Mouse (Mus musculus): ENCODE results near the gene Gdnf. TPM values are rescaled to one million over a fixed set of nuclear protein-coding genes. Genes with fewer than 3 reads are reported as not detected.

Gene Gdnf
- polyA plus RNA-seq, 1 experiment from 2014 or later: 0.28 TPM

- no peak overlapping the region for H3K9ac ChIP-seq (ENCODE audit: low read length)
- H3K27ac ChIP-seq (ENCODE audit: low read depth, low read length): no peak overlapping the region
- no peak overlapping the region for H3K4me3 ChIP-seq (ENCODE audit: low read depth, low read length)
- H3K27me3 ChIP-seq (ENCODE audit: control insufficient read depth, insufficient read depth, low read length): no peaks in the 10 kb centered on the region
- ATAC-seq (ENCODE audit: insufficient read depth, low FRiP score, low TSS enrichment) (no peak), DNase-seq (ENCODE audit: low spot score) (no peak)
- no peak overlapping the region for H3K4me2 ChIP-seq (ENCODE audit: low read depth)
- no peaks in the 10 kb centered on the region for H3K9me3 ChIP-seq (ENCODE audit: control insufficient read depth, low read length)
- H3K36me3 ChIP-seq (ENCODE audit: control insufficient read depth, insufficient read depth, low read length): no peaks in the 10 kb centered on the region
- H3K4me1 ChIP-seq (ENCODE audit: control insufficient read depth, insufficient read depth, low read length): no peaks in the 10 kb centered on the region
- 77% methylated on average over 7 of the region's 7 CpGs for WGBS
Measured at GRCm38 (mm10) chr15:7838921-7839309, 28.3 kb downstream of the Gdnf start.

- DNase-seq (ENCODE audit: low spot score) (no peak), ATAC-seq (ENCODE audit: insufficient read depth, low FRiP score, low TSS enrichment) (no peak)
- 82% methylated on average over 1 of the region's 1 CpGs for WGBS
- H3K36me3 ChIP-seq (ENCODE audit: control insufficient read depth, insufficient read depth, low read length): no peaks in the 10 kb centered on the region
- no peak overlapping the region for H3K4me2 ChIP-seq (ENCODE audit: low read depth)
- H3K4me1 ChIP-seq (ENCODE audit: control insufficient read depth, insufficient read depth, low read length): no peaks in the 10 kb centered on the region
- H3K4me3 ChIP-seq (ENCODE audit: low read depth, low read length): no peak overlapping the region
- H3K9ac ChIP-seq (ENCODE audit: low read length): no peak overlapping the region
- H3K27me3 ChIP-seq (ENCODE audit: control insufficient read depth, insufficient read depth, low read length): no peaks in the 10 kb centered on the region
- no peak overlapping the region for H3K27ac ChIP-seq (ENCODE audit: low read depth, low read length)
- no peaks in the 10 kb centered on the region for H3K9me3 ChIP-seq (ENCODE audit: control insufficient read depth, low read length)
Measured at GRCm38 (mm10) chr15:7841664-7842063, 31.0 kb downstream of the Gdnf start.

DNA sequence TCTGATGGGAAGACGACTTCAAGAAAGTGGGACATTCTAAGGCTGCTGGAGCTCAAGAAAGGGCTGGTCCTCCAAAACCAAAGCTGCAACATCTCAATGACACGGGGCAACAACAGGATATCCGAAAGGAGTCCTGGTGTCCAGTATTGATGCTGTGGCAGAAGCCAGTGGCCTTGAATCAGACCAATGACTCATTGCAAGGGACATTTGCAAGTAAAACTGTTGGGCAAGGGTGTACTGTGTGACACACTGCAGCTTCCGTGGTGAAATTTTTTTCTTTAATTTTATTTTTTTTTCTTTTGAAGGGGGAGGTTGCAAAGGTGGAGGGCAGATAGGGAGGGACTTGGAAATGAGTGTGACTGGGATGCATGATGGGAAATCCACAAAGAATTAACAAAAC lies 31.8 kb downstream of the Gdnf start:
- ATAC-seq (ENCODE audit: insufficient read depth, low FRiP score, low TSS enrichment) (no peak), DNase-seq (ENCODE audit: low spot score) (no peak)
- H3K4me3 ChIP-seq (ENCODE audit: low read depth, low read length): no peak overlapping the region
- no peaks in the 10 kb centered on the region for H3K4me1 ChIP-seq (ENCODE audit: control insufficient read depth, insufficient read depth, low read length)
- H3K9ac ChIP-seq (ENCODE audit: low read length): no peak overlapping the region
- no peaks in the 10 kb centered on the region for H3K36me3 ChIP-seq (ENCODE audit: control insufficient read depth, insufficient read depth, low read length)
- H3K4me2 ChIP-seq (ENCODE audit: low read depth): no peak overlapping the region
- no peaks in the 10 kb centered on the region for H3K9me3 ChIP-seq (ENCODE audit: control insufficient read depth, low read length)
- 87% methylated on average over 4 of the region's 4 CpGs for WGBS
- H3K27ac ChIP-seq (ENCODE audit: low read depth, low read length): no peak overlapping the region
- no peaks in the 10 kb centered on the region for H3K27me3 ChIP-seq (ENCODE audit: control insufficient read depth, insufficient read depth, low read length)

DNA sequence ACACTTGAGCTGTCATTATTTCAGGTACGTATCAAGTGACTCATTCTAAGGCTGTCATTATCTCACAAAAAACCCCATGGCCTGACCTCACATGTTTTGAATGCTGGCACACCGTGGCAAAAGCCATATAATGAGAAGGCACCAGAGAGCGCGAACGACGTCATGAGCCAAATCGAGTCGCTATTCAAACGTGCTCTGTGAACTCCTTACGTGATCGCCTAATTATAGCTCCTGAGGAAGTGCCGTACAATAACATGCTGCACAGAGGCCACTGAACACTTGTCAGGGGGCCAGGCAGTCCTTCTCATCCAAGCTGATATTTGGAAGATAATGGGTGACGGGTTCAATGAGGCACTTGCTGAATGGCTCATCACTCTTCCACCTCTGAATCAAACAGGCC lies 46.8 kb downstream of the Gdnf start:
- Histone ChIP-seq H3K27me3 (ENCODE audit: control insufficient read depth, insufficient read depth, low read length) (no peaks in the 10 kb centered on the region), H3K27ac (ENCODE audit: low read depth, low read length) (no peak overlapping the region), H3K9ac (ENCODE audit: low read length) (no peak overlapping the region), H3K4me1 (ENCODE audit: control insufficient read depth, insufficient read depth, low read length) (no peaks in the 10 kb centered on the region), H3K4me2 (ENCODE audit: low read depth) (no peak overlapping the region), H3K9me3 (ENCODE audit: control insufficient read depth, low read length) (no peaks in the 10 kb centered on the region), H3K36me3 (ENCODE audit: control insufficient read depth, insufficient read depth, low read length) (no peaks in the 10 kb centered on the region), H3K4me3 (ENCODE audit: low read depth, low read length) (no peak overlapping the region)
- DNase-seq (ENCODE audit: low spot score) (no peak), ATAC-seq (ENCODE audit: insufficient read depth, low FRiP score, low TSS enrichment) (no peak)
- 88% methylated on average over 13 of the region's 13 CpGs for WGBS

DNA sequence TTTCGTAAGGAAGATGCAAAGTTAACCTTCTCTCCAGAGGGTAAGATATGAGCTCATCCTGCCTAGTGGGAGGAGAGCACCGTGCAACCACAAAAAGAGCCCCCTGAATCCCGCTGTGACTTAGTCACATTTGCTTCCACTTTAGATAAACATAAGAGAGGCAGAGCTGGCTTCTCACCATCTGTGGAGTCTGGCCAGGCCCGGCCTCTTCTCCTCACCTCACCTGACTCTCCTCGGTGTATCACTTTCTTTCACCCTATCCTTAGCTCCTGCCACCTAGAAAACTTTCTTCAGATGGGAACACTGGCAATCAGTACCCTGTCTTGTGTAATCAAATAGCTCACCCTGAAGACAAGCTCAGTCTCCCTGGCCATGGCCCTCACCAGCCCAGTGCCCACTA lies 48.2 kb downstream of the Gdnf start:
- WGBS: 85% methylated on average over 5 of the region's 5 CpGs
- ATAC-seq (ENCODE audit: insufficient read depth, low FRiP score, low TSS enrichment): no peak
- no peak overlapping the region for H3K27ac ChIP-seq (ENCODE audit: low read depth, low read length)

GRCm38 (mm10) chr15:7862890-7863289 lies 52.2 kb downstream of the Gdnf start:
- H3K4me3 ChIP-seq (ENCODE audit: low read depth, low read length): no peak overlapping the region

More for the DNA sequence above, 48.2 kb downstream of the Gdnf start:
- no peaks in the 10 kb centered on the region for H3K27me3 ChIP-seq (ENCODE audit: control insufficient read depth, insufficient read depth, low read length)
- no peaks in the 10 kb centered on the region for H3K36me3 ChIP-seq (ENCODE audit: control insufficient read depth, insufficient read depth, low read length)
- DNase-seq (ENCODE audit: low spot score): no peak
- H3K4me1 ChIP-seq (ENCODE audit: control insufficient read depth, insufficient read depth, low read length): no peaks in the 10 kb centered on the region
- H3K9me3 ChIP-seq (ENCODE audit: control insufficient read depth, low read length): no peaks in the 10 kb centered on the region
- no peak overlapping the region for H3K4me2 ChIP-seq (ENCODE audit: low read depth)
- no peak overlapping the region for H3K9ac ChIP-seq (ENCODE audit: low read length)
- H3K4me3 ChIP-seq (ENCODE audit: low read depth, low read length): no peak overlapping the region

GRCm38 (mm10) chr15:7863328-7863727 lies 52.7 kb downstream of the Gdnf start:
- Histone ChIP-seq H3K9ac (ENCODE audit: low read length) (no peak overlapping the region), H3K27ac (ENCODE audit: low read depth, low read length) (no peak overlapping the region), H3K9me3 (ENCODE audit: control insufficient read depth, low read length) (no peaks in the 10 kb centered on the region), H3K4me2 (ENCODE audit: low read depth) (no peak overlapping the region), H3K4me1 (ENCODE audit: control insufficient read depth, insufficient read depth, low read length) (no peaks in the 10 kb centered on the region), H3K36me3 (ENCODE audit: control insufficient read depth, insufficient read depth, low read length) (no peaks in the 10 kb centered on the region), H3K27me3 (ENCODE audit: control insufficient read depth, insufficient read depth, low read length) (no peaks in the 10 kb centered on the region), H3K4me3 (ENCODE audit: low read depth, low read length) (no peak overlapping the region)
- ATAC-seq (ENCODE audit: insufficient read depth, low FRiP score, low TSS enrichment) (no peak), DNase-seq (ENCODE audit: low spot score) (no peak)
- 58% methylated on average over 5 of the region's 5 CpGs for WGBS

More at GRCm38 (mm10) chr15:7862890-7863289, 52.2 kb downstream of the Gdnf start:
- Histone ChIP-seq H3K27me3 (ENCODE audit: control insufficient read depth, insufficient read depth, low read length) (no peaks in the 10 kb centered on the region), H3K27ac (ENCODE audit: low read depth, low read length) (no peak overlapping the region), H3K9me3 (ENCODE audit: control insufficient read depth, low read length) (no peaks in the 10 kb centered on the region), H3K36me3 (ENCODE audit: control insufficient read depth, insufficient read depth, low read length) (no peaks in the 10 kb centered on the region), H3K4me1 (ENCODE audit: control insufficient read depth, insufficient read depth, low read length) (no peaks in the 10 kb centered on the region), H3K9ac (ENCODE audit: low read length) (no peak overlapping the region), H3K4me2 (ENCODE audit: low read depth) (no peak overlapping the region)
- ATAC-seq (ENCODE audit: insufficient read depth, low FRiP score, low TSS enrichment) (no peak), DNase-seq (ENCODE audit: low spot score) (no peak)
- WGBS: 87% methylated on average over 5 of the region's 5 CpGs

DNA sequence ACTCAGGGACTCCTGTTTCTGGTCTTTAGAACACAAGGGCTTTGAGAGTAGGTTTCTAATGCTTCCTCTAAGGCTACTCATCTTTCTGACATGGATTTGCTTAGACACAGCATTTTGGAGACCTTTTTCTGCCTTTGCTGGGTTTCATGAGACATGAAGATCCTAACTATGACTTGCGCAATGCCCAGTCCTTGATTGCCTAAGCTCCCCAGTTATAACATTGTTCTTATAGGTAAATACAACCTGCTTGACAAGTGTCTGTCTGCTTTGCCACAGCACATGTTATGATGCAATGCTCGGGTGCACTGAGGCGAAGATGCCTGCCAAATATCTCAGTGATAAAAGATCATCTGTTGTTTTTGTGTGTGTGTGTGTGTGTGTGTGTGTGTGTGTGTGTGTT lies 54.7 kb downstream of the Gdnf start:
- no peak overlapping the region for H3K27ac ChIP-seq (ENCODE audit: low read depth, low read length)
- WGBS: 89% methylated on average over 3 of the region's 3 CpGs

DNA sequence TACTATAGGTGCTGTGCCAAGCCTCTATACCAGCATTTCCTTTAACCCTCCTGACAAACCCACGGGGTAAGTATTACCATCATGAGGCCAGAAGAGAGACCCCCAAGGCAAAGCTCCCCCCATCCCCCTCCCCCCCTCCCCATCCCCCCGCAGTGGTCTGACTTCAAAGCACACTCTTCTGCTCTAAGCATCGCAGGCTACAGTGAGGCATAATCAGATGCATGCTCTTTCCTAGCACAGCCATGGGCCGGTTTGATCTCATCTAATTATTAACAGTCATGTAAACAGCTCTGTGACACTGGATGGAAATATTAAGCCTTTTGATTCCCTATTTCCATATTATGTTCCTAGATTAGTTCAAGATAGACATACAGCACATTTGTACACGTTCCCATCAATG lies 61.8 kb downstream of the Gdnf start:
- DNase-seq (ENCODE audit: low spot score) (no peak), ATAC-seq (ENCODE audit: insufficient read depth, low FRiP score, low TSS enrichment) (no peak)
- Histone ChIP-seq H3K27me3 (ENCODE audit: control insufficient read depth, insufficient read depth, low read length) (no peaks in the 10 kb centered on the region), H3K4me1 (ENCODE audit: control insufficient read depth, insufficient read depth, low read length) (no peaks in the 10 kb centered on the region), H3K27ac (ENCODE audit: low read depth, low read length) (no peak overlapping the region), H3K9ac (ENCODE audit: low read length) (no peak overlapping the region), H3K4me2 (ENCODE audit: low read depth) (no peak overlapping the region), H3K4me3 (ENCODE audit: low read depth, low read length) (no peak overlapping the region), H3K9me3 (ENCODE audit: control insufficient read depth, low read length) (no peaks in the 10 kb centered on the region), H3K36me3 (ENCODE audit: control insufficient read depth, insufficient read depth, low read length) (no peaks in the 10 kb centered on the region)
- 67% methylated on average over 5 of the region's 5 CpGs for WGBS

More for the DNA sequence above, 54.7 kb downstream of the Gdnf start:
- H3K36me3 ChIP-seq (ENCODE audit: control insufficient read depth, insufficient read depth, low read length): no peaks in the 10 kb centered on the region
- DNase-seq (ENCODE audit: low spot score) (no peak), ATAC-seq (ENCODE audit: insufficient read depth, low FRiP score, low TSS enrichment) (no peak)
- no peaks in the 10 kb centered on the region for H3K9me3 ChIP-seq (ENCODE audit: control insufficient read depth, low read length)
- no peaks in the 10 kb centered on the region for H3K4me1 ChIP-seq (ENCODE audit: control insufficient read depth, insufficient read depth, low read length)
- no peak overlapping the region for H3K9ac ChIP-seq (ENCODE audit: low read length)
- no peaks in the 10 kb centered on the region for H3K27me3 ChIP-seq (ENCODE audit: control insufficient read depth, insufficient read depth, low read length)
- H3K4me3 ChIP-seq (ENCODE audit: low read depth, low read length): no peak overlapping the region
- H3K4me2 ChIP-seq (ENCODE audit: low read depth): no peak overlapping the region
